Mouse (Mus musculus) thymus, adult 2 months (tissue): ENCODE results near the gene Hbq1b.

Source experiments
- CTCF ChIP-seq: fragments of 200-500 bp; IDR thresholded peaks from 2 replicates; pipeline ENCODE4 v1.5.1; 2012; ENCODE audit warnings: mild to moderate bottlenecking, control low read depth, low read length, moderate library complexity, borderline replicate concordance; ENCODE audit not compliant: control insufficient read depth, poor library complexity, insufficient read depth; ENCODE audit errors: extremely low read depth
- POLR2A ChIP-seq: fragments of 200-500 bp; IDR thresholded peaks from 2 replicates; pipeline ENCODE4 v1.6.1; 2012; ENCODE audit warnings: mild to moderate bottlenecking, low read length, control low read depth, moderate library complexity; ENCODE audit not compliant: control insufficient read depth, poor library complexity, insufficient read depth; ENCODE audit errors: extremely low read depth

- TF ChIP-seq CTCF (no peak), POLR2A (no peak)
These were observed 30.2 kb upstream of the Hbq1b start for GRCm38 (mm10) chr11:32256566-32256965.
